Mouse (Mus musculus): Measurements from ENCODE around the gene Olfr1480. TPM values are rescaled to one million over a fixed set of nuclear protein-coding genes. Genes with fewer than 3 reads are reported as not detected.

The Olfr1480 gene
- not detected in 2 replicates for polyA plus RNA-seq (2015; fragmentation: Nextera tagmentation; extraction: Ambion mirVana)

GRCm38 (mm10) chr19:13527613-13528012 lies at the start of gene Olfr1480:
Olfr1480 (plus strand) TSS chr19:13527913.
- H3K4me1 ChIP-seq (ENCODE audit: control insufficient read depth, insufficient read depth, low read length): no peaks in the 10 kb centered on the region
- no peak for ATAC-seq (ENCODE audit: insufficient read depth, low FRiP score)
- H3K36me3 ChIP-seq (ENCODE audit: control insufficient read depth, insufficient read depth, low read length): no peaks in the 10 kb centered on the region
- no peak within 1 kb of the TSS for H3K9ac ChIP-seq (ENCODE audit: low read length)
- H3K4me3 ChIP-seq (replicated peaks; ENCODE audit: low read length): no peak within 1 kb of the TSS
- no peak within 1 kb of the TSS for H3K4me2 ChIP-seq (ENCODE audit: low read depth, low read length)
- H3K27me3 ChIP-seq (ENCODE audit: control insufficient read depth, insufficient read depth, low read length): no peaks in the 10 kb centered on the region
- H3K9me3 ChIP-seq (replicated peaks; ENCODE audit: control insufficient read depth, low read length): no peaks in the 10 kb centered on the region
- 75% methylated on average over 2 of the region's 2 CpGs for WGBS
- H3K27ac ChIP-seq (ENCODE audit: low read length): no peak within 1 kb of the TSS

GRCm38 (mm10) chr19:13480096-13480495 lies 47.6 kb upstream of the Olfr1480 start, which contains the start of gene Olfr1475:
Olfr1475 (minus strand) TSS chr19:13480196.
- H3K4me1 ChIP-seq (ENCODE audit: control insufficient read depth, insufficient read depth, low read length): no peaks in the 10 kb centered on the region
- no peaks in the 10 kb centered on the region for H3K9me3 ChIP-seq (replicated peaks; ENCODE audit: control insufficient read depth, low read length)
- H3K27ac ChIP-seq (ENCODE audit: low read length): no peak within 1 kb of the TSS
- ATAC-seq (ENCODE audit: insufficient read depth, low FRiP score): no peak
- H3K4me2 ChIP-seq (ENCODE audit: low read depth, low read length): no peak within 1 kb of the TSS
- no peak within 1 kb of the TSS for H3K9ac ChIP-seq (ENCODE audit: low read length)
- no peak within 1 kb of the TSS for H3K4me3 ChIP-seq (replicated peaks; ENCODE audit: low read length)
- H3K36me3 ChIP-seq (ENCODE audit: control insufficient read depth, insufficient read depth, low read length): no peaks in the 10 kb centered on the region
- H3K27me3 ChIP-seq (ENCODE audit: control insufficient read depth, insufficient read depth, low read length): no peaks in the 10 kb centered on the region

DNA sequence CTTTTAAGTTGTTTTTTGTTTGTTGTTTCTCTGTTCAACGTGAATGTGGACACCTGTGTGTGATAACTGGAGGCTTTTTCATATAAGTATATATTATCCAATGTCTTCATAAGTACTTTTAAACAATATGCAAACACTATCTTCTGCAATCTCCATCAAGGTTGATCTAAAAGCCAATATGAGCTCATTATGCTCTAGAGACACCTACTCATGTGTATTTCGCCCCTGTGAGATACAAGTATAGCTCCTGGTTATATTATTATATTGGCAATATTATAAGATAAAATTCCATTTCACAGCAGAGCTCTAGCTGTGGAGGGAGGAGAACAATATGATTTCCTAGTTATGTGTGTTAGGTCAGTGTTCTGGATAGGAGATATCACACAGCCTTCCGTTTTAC lies 27.5 kb upstream of the Olfr1480 start, which contains the start of gene Olfr1477:
Gene Olfr1477, plus strand, starts transcription at position 301 of the 400 bp plus-strand sequence.
- 64% methylated on average over 3 of the region's 3 CpGs for WGBS
- no peak within 1 kb of the TSS for H3K9ac ChIP-seq (ENCODE audit: low read length)
- no peaks in the 10 kb centered on the region for H3K9me3 ChIP-seq (replicated peaks; ENCODE audit: control insufficient read depth, low read length)

More for the DNA sequence above, 27.5 kb upstream of the Olfr1480 start, which contains the start of gene Olfr1477:
- no peak within 1 kb of the TSS for H3K4me3 ChIP-seq (replicated peaks; ENCODE audit: low read length)
- H3K36me3 ChIP-seq (ENCODE audit: control insufficient read depth, insufficient read depth, low read length): no peaks in the 10 kb centered on the region
- no peak within 1 kb of the TSS for H3K4me2 ChIP-seq (ENCODE audit: low read depth, low read length)
- no peaks in the 10 kb centered on the region for H3K27me3 ChIP-seq (ENCODE audit: control insufficient read depth, insufficient read depth, low read length)
- ATAC-seq (ENCODE audit: insufficient read depth, low FRiP score): no peak
- no peaks in the 10 kb centered on the region for H3K4me1 ChIP-seq (ENCODE audit: control insufficient read depth, insufficient read depth, low read length)
- no peak within 1 kb of the TSS for H3K27ac ChIP-seq (ENCODE audit: low read length)

Other genes starting within 250 kb of the Olfr1480 start
- not detected in 2 replicates for gene Olfr1465, start 212.4 kb upstream of the Olfr1480 start, polyA plus RNA-seq (2015; fragmentation: Nextera tagmentation; extraction: Ambion mirVana)
- gene Olfr1466, start 189.1 kb upstream of the Olfr1480 start, polyA plus RNA-seq (2015; fragmentation: Nextera tagmentation; extraction: Ambion mirVana): not detected in 2 replicates
- gene Olfr1467, start 165.7 kb upstream of the Olfr1480 start, polyA plus RNA-seq (2015; fragmentation: Nextera tagmentation; extraction: Ambion mirVana): not detected in 2 replicates
- gene Olfr1469, start 120.1 kb upstream of the Olfr1480 start, polyA plus RNA-seq (2015; fragmentation: Nextera tagmentation; extraction: Ambion mirVana): not detected in 2 replicates
- not detected in 2 replicates for gene Olfr1471, start 84.5 kb upstream of the Olfr1480 start, polyA plus RNA-seq (2015; fragmentation: Nextera tagmentation; extraction: Ambion mirVana)
- not detected in 2 replicates for gene Olfr1472, start 71.8 kb upstream of the Olfr1480 start, polyA plus RNA-seq (2015; fragmentation: Nextera tagmentation; extraction: Ambion mirVana)
- gene Olfr1474, start 58.3 kb upstream of the Olfr1480 start, polyA plus RNA-seq (2015; fragmentation: Nextera tagmentation; extraction: Ambion mirVana): not detected in 2 replicates
- not detected in 2 replicates for gene Olfr1475, start 47.7 kb upstream of the Olfr1480 start, polyA plus RNA-seq (2015; fragmentation: Nextera tagmentation; extraction: Ambion mirVana)
- gene Olfr1477, start 27.4 kb upstream of the Olfr1480 start, polyA plus RNA-seq (2015; fragmentation: Nextera tagmentation; extraction: Ambion mirVana): not detected in 2 replicates
- not detected in 2 replicates for gene Olfr1484, start 55.6 kb downstream of the Olfr1480 start, polyA plus RNA-seq (2015; fragmentation: Nextera tagmentation; extraction: Ambion mirVana)
- gene Olfr1487, start 89.5 kb downstream of the Olfr1480 start, polyA plus RNA-seq (2015; fragmentation: Nextera tagmentation; extraction: Ambion mirVana): not detected in 2 replicates
- not detected in 2 replicates for gene Olfr1489, start 103.7 kb downstream of the Olfr1480 start, polyA plus RNA-seq (2015; fragmentation: Nextera tagmentation; extraction: Ambion mirVana)
- not detected in 2 replicates for gene Olfr1490, start 123.2 kb downstream of the Olfr1480 start, polyA plus RNA-seq (2015; fragmentation: Nextera tagmentation; extraction: Ambion mirVana)
- gene Olfr1491, start 169.4 kb downstream of the Olfr1480 start, polyA plus RNA-seq (2015; fragmentation: Nextera tagmentation; extraction: Ambion mirVana): not detected in 2 replicates
- gene Olfr1493-ps1, start 195.4 kb downstream of the Olfr1480 start, polyA plus RNA-seq (2015; fragmentation: Nextera tagmentation; extraction: Ambion mirVana): not detected in 2 replicates
- gene Olfr1494, start 211.8 kb downstream of the Olfr1480 start, polyA plus RNA-seq (2015; fragmentation: Nextera tagmentation; extraction: Ambion mirVana): not detected in 2 replicates
- gene Olfr1495, start 236.7 kb downstream of the Olfr1480 start, polyA plus RNA-seq (2015; fragmentation: Nextera tagmentation; extraction: Ambion mirVana): not detected in 2 replicates
- not detected in 2 replicates for gene Olfr1496, start 250.0 kb downstream of the Olfr1480 start, polyA plus RNA-seq (2015; fragmentation: Nextera tagmentation; extraction: Ambion mirVana)